Mouse (Mus musculus) cerebellum, adult 2 months (tissue): ENCODE measurements around the gene Tsc22d2.

Source experiments
- CTCF ChIP-seq: fragments of 200-500 bp; IDR thresholded peaks from 2 replicates; pipeline ENCODE4 v1.5.1; 2011; ENCODE audit warnings: low read depth, mild to moderate bottlenecking, control low read depth, low read length, moderate library complexity, borderline replicate concordance; ENCODE audit not compliant: insufficient read depth
- POLR2A ChIP-seq: fragments of 200-500 bp; IDR thresholded peaks from 2 replicates; pipeline ENCODE4 v1.6.1; 2011; ENCODE audit warnings: low read length, control low read depth, borderline replicate concordance; ENCODE audit not compliant: insufficient read depth

DNA sequence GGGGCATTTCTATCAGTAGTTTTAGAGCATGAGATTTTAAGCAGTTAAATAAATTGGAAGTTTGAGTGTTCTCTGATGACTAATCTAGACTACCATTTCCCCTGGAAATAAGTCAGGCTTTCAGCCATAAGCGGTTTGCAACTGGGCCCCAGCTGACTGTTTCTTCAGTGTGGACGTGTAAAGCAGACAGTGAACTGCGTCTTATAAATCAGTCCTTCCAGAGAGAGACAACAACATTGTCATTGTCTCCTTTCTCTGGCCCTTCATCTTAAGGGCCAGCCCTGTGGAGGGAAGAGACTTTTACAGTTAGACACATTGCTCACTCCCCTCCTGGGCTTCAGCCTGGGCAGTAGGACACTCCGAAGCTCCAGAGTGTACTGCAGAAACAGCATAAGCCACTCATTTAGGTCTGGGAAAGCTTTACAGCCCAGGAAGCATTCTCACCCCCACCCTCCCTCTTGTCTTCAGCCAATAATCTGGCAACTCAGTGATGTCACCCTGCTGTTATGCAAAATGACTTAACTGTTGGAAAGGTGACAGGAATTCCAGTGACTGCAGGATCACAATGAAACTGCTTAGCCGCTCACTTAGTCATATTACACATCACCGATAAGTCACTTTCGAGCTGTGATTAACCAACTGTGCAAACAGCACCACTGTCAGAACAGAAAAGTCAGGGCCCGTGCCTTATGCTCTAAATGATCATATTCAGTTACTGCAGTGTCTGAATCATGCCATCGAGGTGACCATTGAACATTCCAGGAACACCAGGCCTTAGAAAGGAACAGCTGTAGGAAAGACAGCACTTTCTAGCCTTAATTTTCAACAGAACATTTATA is 42.2 kb upstream of the Tsc22d2 start:
- TF ChIP-seq POLR2A = peak; percentile 43; the same call in 1 of the 2 replicates
- TF ChIP-seq CTCF = no peak
